Mouse (Mus musculus) layer of hippocampus, adult 2 months (tissue): ENCODE results near the gene Lrrc73. TPM values are rescaled to one million over a fixed set of nuclear protein-coding genes. Genes with fewer than 3 reads are reported as not detected.

Experiments
- DNase-seq, 2 experiments: peaks; one replicate each; pipeline ENCODE4 v3.0.0; 2022; ENCODE audit warnings: low spot score in 2 of 2
- H3K27ac ChIP-seq: fragments of 200-600 bp; 2 replicates; pipeline ENCODE4 v1.8.1; 2022
- H3K4me3 ChIP-seq: fragments of 200-600 bp; 2 replicates; pipeline ENCODE4 v1.8.1; 2022; ENCODE audit warnings: mild to moderate bottlenecking
- CTCF ChIP-seq: fragments of 200-600 bp; conservative IDR thresholded peaks from 2 replicates; pipeline ENCODE4 v1.8.1; 2022; ENCODE audit warnings: antibody characterized with exemption, mild to moderate bottlenecking, moderate library complexity
- total RNA-seq, 2 experiments: library from RNA; stranded (reverse); gene quantifications; 2 replicates each; pipeline ENCODE4 v1.2.3; 2021

Lrrc73 gene
- total RNA-seq, 2 experiments from 2014 or later, result 57.3 to 58.2 TPM

- DNase-seq, result peak; percentile 94 to 96
- Histone ChIP-seq H3K27ac (peak within 1 kb of the TSS; percentile 95), H3K4me3 (peak within 1 kb of the TSS; percentile 91)
- TF ChIP-seq CTCF, result no peak
Observed at GRCm38 (mm10) chr17:46247512-46248188, 5.7 kb upstream of the Lrrc73 start, which contains the start of the genes Polr1c and Yipf3. Polr1c (minus strand) TSS chr17:46248054. Yipf3 (plus strand) TSS chr17:46248080.

DNA sequence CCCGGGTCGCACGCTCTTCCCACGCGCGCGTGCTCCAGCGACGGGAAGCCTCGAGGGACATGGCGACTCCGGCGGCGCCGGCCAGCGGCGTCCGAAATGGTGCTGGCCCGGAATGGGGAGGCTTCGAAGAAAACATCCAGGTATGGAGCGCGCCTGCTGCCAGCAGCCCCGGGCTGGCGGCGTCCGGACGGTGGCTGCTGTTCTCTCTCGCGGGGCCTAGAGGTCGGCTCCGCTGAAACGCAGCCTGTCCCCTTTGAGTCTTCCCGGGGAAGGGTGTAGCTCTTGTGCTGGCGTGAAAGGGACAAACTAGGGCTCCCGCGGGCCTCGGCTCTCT is 5.2 kb upstream of the Lrrc73 start:
- Histone ChIP-seq H3K4me3 (peak overlapping the region; percentile 91), H3K27ac (peak overlapping the region; percentile 95)
- no peak for TF ChIP-seq CTCF
- DNase-seq, result peak in 1 of 2 experiments; percentile 42

- DNase-seq, result no peak
Observed at GRCm38 (mm10) chr17:46251174-46251573, 2.2 kb upstream of the Lrrc73 start.

GRCm38 (mm10) chr17:46252571-46253451 is 520 bp upstream of the Lrrc73 start:
- DNase-seq, result peak in 1 of 2 experiments; percentile 50
- Histone ChIP-seq H3K4me3 (peak overlapping the region; percentile 83; the same call in 1 of the 2 replicates), H3K27ac (peak overlapping the region; percentile 93; the same call in 1 of the 2 replicates)
- peak; percentile 75 for TF ChIP-seq CTCF

More at GRCm38 (mm10) chr17:46251174-46251573, 2.2 kb upstream of the Lrrc73 start:
- Histone ChIP-seq H3K27ac (no peak overlapping the region), H3K4me3 (no peak overlapping the region)
- peak; percentile 26; the same call in 1 of the 2 replicates for TF ChIP-seq CTCF

DNA sequence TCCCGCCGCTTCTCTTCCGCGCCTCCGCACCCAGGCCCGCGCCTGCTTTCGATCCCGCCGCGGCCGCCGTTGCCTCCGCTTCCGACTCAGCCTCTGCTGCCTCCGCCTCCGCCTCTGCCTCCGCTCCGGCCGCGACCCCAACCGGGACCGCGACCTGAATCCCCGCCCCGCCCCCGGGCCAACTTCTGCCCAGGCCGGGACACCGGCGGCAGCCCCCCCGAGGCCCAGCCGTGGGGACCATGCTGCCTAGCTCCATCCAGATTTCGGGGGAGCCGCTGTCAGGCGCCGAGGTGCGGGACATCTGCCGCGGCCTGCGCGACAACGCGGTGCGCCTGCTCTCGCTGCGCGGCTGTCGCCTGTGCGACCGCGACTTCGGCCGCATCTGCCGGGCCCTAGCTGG is 775 bp downstream of the Lrrc73 start:
- Histone ChIP-seq H3K4me3 (peak overlapping the region; percentile 83), H3K27ac (peak overlapping the region; percentile 93)
- no peak for TF ChIP-seq CTCF
- peak in 1 of 2 experiments; percentile 37 for DNase-seq

GRCm38 (mm10) chr17:46255147-46255546 is 1.8 kb downstream of the Lrrc73 start:
- peak overlapping the region; percentile 83 for H3K4me3 ChIP-seq
- no peak for TF ChIP-seq CTCF
- no peak for DNase-seq

GRCm38 (mm10) chr17:46258279-46259053 is 5.1 kb downstream of the Lrrc73 start:
- Histone ChIP-seq H3K4me3 (no peak overlapping the region), H3K27ac (no peak overlapping the region)
- TF ChIP-seq CTCF, result no peak
- DNase-seq, result no peak

More at GRCm38 (mm10) chr17:46255147-46255546, 1.8 kb downstream of the Lrrc73 start:
- H3K27ac ChIP-seq, result no peak overlapping the region

GRCm38 (mm10) chr17:46259675-46260074 is 6.3 kb downstream of the Lrrc73 start:
- Histone ChIP-seq H3K27ac (no peak overlapping the region), H3K4me3 (no peak overlapping the region)
- no peak for TF ChIP-seq CTCF
- no peak for DNase-seq

- no peak for DNase-seq
- Histone ChIP-seq H3K27ac (no peak overlapping the region), H3K4me3 (no peak overlapping the region)
- TF ChIP-seq CTCF, result no peak
Observed at GRCm38 (mm10) chr17:46262201-46262694, 8.9 kb downstream of the Lrrc73 start.

- no peak for DNase-seq
- Histone ChIP-seq H3K27ac (no peak overlapping the region), H3K4me3 (no peak overlapping the region)
- TF ChIP-seq CTCF, result no peak
Observed at GRCm38 (mm10) chr17:46265502-46265901, 12.2 kb downstream of the Lrrc73 start.

DNA sequence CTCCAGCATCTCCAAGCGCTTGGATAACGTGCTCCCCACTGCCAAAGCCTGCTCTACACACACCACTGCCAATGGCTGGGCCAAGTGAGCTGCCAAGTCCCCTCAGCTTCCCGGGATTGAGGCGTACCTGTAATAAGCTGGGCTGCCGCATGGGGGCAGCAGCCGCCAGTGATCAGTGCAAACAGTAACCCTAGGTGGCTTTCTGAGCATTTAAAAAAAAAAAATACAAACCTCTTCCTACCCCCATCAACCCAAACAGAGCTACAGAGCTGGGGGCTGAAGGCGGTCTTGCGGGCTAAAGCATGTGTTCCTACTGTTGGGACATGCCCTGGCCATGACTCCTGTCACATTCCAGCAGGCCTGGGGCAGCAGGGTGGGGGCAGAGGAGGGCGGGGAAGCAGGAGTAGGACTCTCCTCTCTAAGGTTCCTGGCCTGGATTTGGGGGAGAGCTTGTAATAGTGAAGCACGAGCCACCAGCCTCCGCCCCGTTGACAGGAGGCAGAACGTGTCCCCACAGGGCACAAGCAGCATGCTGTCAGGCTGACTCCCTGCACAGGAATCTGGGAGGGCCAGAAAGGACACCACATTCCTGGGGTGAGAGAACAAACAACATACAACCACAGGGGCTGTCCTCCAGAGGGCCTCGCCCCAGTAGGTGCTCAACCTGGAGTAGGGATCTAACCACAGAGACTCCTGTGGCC is 12.7 kb downstream of the Lrrc73 start:
- no peak overlapping the region for H3K4me3 ChIP-seq
- no peak overlapping the region; the same call in 1 of the 2 replicates for H3K27ac ChIP-seq
- DNase-seq, result peak; percentile 83 to 94
- peak; percentile 97 for TF ChIP-seq CTCF

DNA sequence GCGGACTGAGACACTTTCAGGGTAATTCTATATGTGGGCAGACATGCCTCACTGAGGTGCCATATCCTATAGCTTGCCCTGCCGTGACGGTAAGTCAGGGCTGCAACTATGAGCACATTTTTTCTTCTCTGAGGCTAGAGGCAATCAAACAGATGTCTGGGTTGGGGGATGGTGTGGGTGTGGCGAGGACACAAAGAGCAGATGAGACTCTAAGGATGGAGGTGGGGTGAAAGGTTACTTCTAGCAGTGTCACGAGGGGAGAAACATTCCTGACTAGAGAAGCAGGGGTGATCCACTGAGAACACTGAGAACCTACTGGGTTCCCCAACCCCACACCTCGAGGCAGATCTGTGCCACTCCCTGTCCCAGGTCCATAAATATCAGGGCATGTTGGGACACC is 13.7 kb downstream of the Lrrc73 start:
- Histone ChIP-seq H3K27ac (0 out of 2 replicates have a peak overlapping the region, but pooled peaks have one; percentile 28), H3K4me3 (no peak overlapping the region)
- no peak for DNase-seq
- no peak for TF ChIP-seq CTCF
